Mouse (Mus musculus) midbrain, postnatal 0 days (tissue): ENCODE measurements around the gene Gpatch2. TPM values are rescaled to one million over a fixed set of nuclear protein-coding genes. Genes with fewer than 3 reads are reported as not detected.
A peak's percentile ranks its signal among the peaks of the same experiment; 100 is the strongest.

Source experiments
- ATAC-seq: fragments of 200-750 bp; cut with Nextera tagmentation; 2 replicates; pipeline ENCODE4 v1.8.0; 2017; ENCODE audit warnings: moderate number of reproducible peaks, mild to moderate bottlenecking, moderate TSS enrichment, moderate library complexity; ENCODE audit not compliant: low FRiP score
- DNase-seq: peaks from one replicate; pipeline ENCODE4 v3.0.0-alpha.2; 2015; ENCODE audit warnings: low spot score
- H3K27ac ChIP-seq: fragments of 300-500 bp; sonication (generic); 2 replicates; pipeline ENCODE4 v1.5.1; 2014; ENCODE audit warnings: low read depth, mild to moderate bottlenecking, low read length, mixed read lengths
- H3K27me3 ChIP-seq: fragments of 300-500 bp; sonication (generic); 2 replicates; pipeline ENCODE4 v1.6.1; 2014; ENCODE audit warnings: low read length, control low read depth, mixed read lengths; ENCODE audit not compliant: insufficient read depth
- H3K36me3 ChIP-seq: fragments of 300-500 bp; sonication (generic); 2 replicates; pipeline ENCODE4 v1.6.1; 2014; ENCODE audit warnings: low read length, control low read depth, mixed read lengths; ENCODE audit not compliant: insufficient read depth
- H3K4me1 ChIP-seq: fragments of 300-500 bp; sonication (generic); 2 replicates; pipeline ENCODE4 v1.6.1; 2014; ENCODE audit warnings: mild to moderate bottlenecking, control low read depth, antibody characterized with exemption, low read length, mixed read lengths; ENCODE audit not compliant: insufficient read depth
- H3K4me2 ChIP-seq: fragments of 300-500 bp; sonication (generic); 2 replicates; pipeline ENCODE4 v1.6.1; 2014; ENCODE audit warnings: low read depth, mild to moderate bottlenecking, low read length, mixed read lengths; ENCODE audit not compliant: poor library complexity, severe bottlenecking
- H3K4me3 ChIP-seq: fragments of 300-500 bp; sonication (generic); 2 replicates; pipeline ENCODE4 v1.5.1; 2014; ENCODE audit warnings: low read depth, mild to moderate bottlenecking, low read length, moderate library complexity
- H3K9ac ChIP-seq: fragments of 300-500 bp; sonication (generic); replicated peaks from 2 replicates; pipeline ENCODE4 v1.6.1; 2014; ENCODE audit warnings: mild to moderate bottlenecking, low read length, moderate library complexity, mixed read lengths; ENCODE audit not compliant: poor library complexity, severe bottlenecking
- H3K9me3 ChIP-seq: fragments of 300-500 bp; sonication (generic); 2 replicates; pipeline ENCODE4 v1.6.1; 2016; ENCODE audit warnings: low read length, control low read depth
- CTCF ChIP-seq: IDR thresholded peaks from 2 replicates; pipeline ENCODE4 v1.5.1; 2016; ENCODE audit warnings: antibody characterized with exemption, mild to moderate bottlenecking
- WGBS: fragments of 180-500 bp; shearing (Covaris S2); extraction: QIAGEN DNeasy Blood & Tissue Kit; methylation state at CpG from one replicate; pipeline ENCODE4 v1.1.7; 2014; 5-methylcytosine and 5-hydroxymethylcytosine counted together
- polyA plus RNA-seq: library from polyadenylated mRNA; unstranded; fragments of >200 nt; fragmentation: Nextera tagmentation; extraction: Ambion mirVana; gene quantifications from 2 replicates; pipeline ENCODE4 v1.2.1, GENCODE M21; 2015
- total RNA-seq: library from RNA; depleted of rRNA; stranded (reverse); fragments of >200 nt; gene quantifications from 2 replicates; pipeline ENCODE4 v1.2.3, GENCODE M21; 2014

Gpatch2 gene
- total and polyA plus RNA-seq, 2 experiments from 2014 or later: 15.0 to 20.5 TPM

GRCm38 (mm10) chr1:187282804-187283203 lies 67.5 kb downstream of the Gpatch2 start:
- no peaks in the 10 kb centered on the region for H3K36me3 ChIP-seq
- H3K4me3 ChIP-seq: no peak overlapping the region
- no peak overlapping the region for H3K27ac ChIP-seq
- H3K9ac ChIP-seq: no peak overlapping the region
- H3K4me1 ChIP-seq: no peaks in the 10 kb centered on the region
- no peaks in the 10 kb centered on the region for H3K9me3 ChIP-seq
- no peak for TF ChIP-seq CTCF
- peak; percentile 60 for DNase-seq
- WGBS: 66% methylated on average over 6 of the region's 6 CpGs
- H3K27me3 ChIP-seq: no peaks in the 10 kb centered on the region
- H3K4me2 ChIP-seq: no peak overlapping the region
- ATAC-seq: no peak

- ATAC-seq: no peak
- Histone ChIP-seq H3K36me3 (no peaks in the 10 kb centered on the region), H3K4me3 (no peak overlapping the region), H3K4me2 (no peak overlapping the region), H3K27ac (no peak overlapping the region), H3K9ac (no peak overlapping the region), H3K27me3 (no peaks in the 10 kb centered on the region), H3K4me1 (no peaks in the 10 kb centered on the region), H3K9me3 (no peaks in the 10 kb centered on the region)
- WGBS: 79% methylated on average over 8 of the region's 8 CpGs
- no peak for DNase-seq
- TF ChIP-seq CTCF: no peak
These were observed 70.4 kb downstream of the Gpatch2 start for GRCm38 (mm10) chr1:187285735-187286134.

GRCm38 (mm10) chr1:187286411-187286810 lies 71.1 kb downstream of the Gpatch2 start:
- no peak for ATAC-seq
- no peak for DNase-seq
- Histone ChIP-seq H3K27me3 (no peaks in the 10 kb centered on the region), H3K4me1 (no peaks in the 10 kb centered on the region), H3K4me3 (no peak overlapping the region), H3K27ac (no peak overlapping the region), H3K36me3 (no peaks in the 10 kb centered on the region), H3K9me3 (no peaks in the 10 kb centered on the region), H3K9ac (no peak overlapping the region), H3K4me2 (no peak overlapping the region)
- TF ChIP-seq CTCF: no peak
- WGBS: 98% methylated on average over 4 of the region's 4 CpGs

- no peak overlapping the region for H3K27ac ChIP-seq
- ATAC-seq: no peak
- H3K9me3 ChIP-seq: no peaks in the 10 kb centered on the region
- no peaks in the 10 kb centered on the region for H3K36me3 ChIP-seq
- no peaks in the 10 kb centered on the region for H3K27me3 ChIP-seq
- WGBS: 85% methylated on average over 3 of the region's 3 CpGs
- no peak for DNase-seq
- no peak overlapping the region for H3K9ac ChIP-seq
- H3K4me1 ChIP-seq: no peaks in the 10 kb centered on the region
- H3K4me3 ChIP-seq: no peak overlapping the region
- no peak overlapping the region for H3K4me2 ChIP-seq
- TF ChIP-seq CTCF: no peak
These were observed 71.6 kb downstream of the Gpatch2 start for GRCm38 (mm10) chr1:187286924-187287323.

- Histone ChIP-seq H3K9me3 (no peaks in the 10 kb centered on the region), H3K4me3 (no peak overlapping the region), H3K9ac (no peak overlapping the region), H3K27me3 (no peaks in the 10 kb centered on the region), H3K4me1 (no peaks in the 10 kb centered on the region), H3K27ac (no peak overlapping the region), H3K4me2 (no peak overlapping the region), H3K36me3 (no peaks in the 10 kb centered on the region)
- ATAC-seq (no peak), DNase-seq (no peak)
- 95% methylated on average over 7 of the region's 7 CpGs for WGBS
- TF ChIP-seq CTCF: no peak
These were observed 74.9 kb downstream of the Gpatch2 start for GRCm38 (mm10) chr1:187290186-187290585.

- Histone ChIP-seq H3K36me3 (no peaks in the 10 kb centered on the region), H3K27me3 (no peaks in the 10 kb centered on the region), H3K4me2 (no peak overlapping the region), H3K9ac (no peak overlapping the region), H3K4me1 (no peaks in the 10 kb centered on the region), H3K4me3 (no peak overlapping the region), H3K9me3 (no peaks in the 10 kb centered on the region), H3K27ac (no peak overlapping the region)
- no peak for TF ChIP-seq CTCF
- ATAC-seq (no peak), DNase-seq (no peak)
- WGBS: 91% methylated on average over 10 of the region's 10 CpGs
These were observed 76.4 kb downstream of the Gpatch2 start for GRCm38 (mm10) chr1:187291480-187292394.
